Comparison of ENCODE assay signal across 10 mouse cellular contexts in the genomic region with DNA sequence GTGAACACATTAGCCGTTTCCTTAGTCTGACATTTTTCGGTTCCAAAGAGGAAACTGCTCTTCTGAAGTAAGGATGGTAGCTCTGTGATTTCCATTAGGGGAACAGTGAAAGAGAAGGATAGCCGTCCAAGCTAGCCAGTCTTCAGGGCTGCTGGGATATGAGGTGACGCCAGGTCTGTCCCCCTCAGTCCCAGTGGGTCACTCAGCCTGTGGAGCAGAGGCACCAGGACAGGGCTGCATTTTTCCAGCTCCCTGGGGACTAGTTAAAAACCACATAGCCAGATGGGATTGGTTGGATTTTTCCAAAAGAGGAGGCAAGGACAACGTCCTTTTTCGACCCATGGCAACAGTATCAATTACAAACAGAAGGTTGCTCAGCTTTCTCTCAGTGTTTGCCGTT. TPM values are rescaled to one million over a fixed set of nuclear protein-coding genes. Genes with fewer than 3 reads are reported as not detected.
DNase-seq lines count a peak whose midpoint lies in the region.
"Had no signal": no experiment of that assay in that cellular context is flagged by ENCODE, and none has a peak within 500 bp of the region (broad histone marks: within the 10 kb centered on the region; RNA-seq: fewer than 3 reads in every experiment).

No protein-coding gene starts in this region.

- intact Hi-C loops in heart, postnatal 14 days (cut with DNase I): no loop called here

- DNase-seq in gastrocnemius, adult 18-20 months (ENCODE audit: low spot score): peak; percentile 78
- peak; percentile 45 to 54 for DNase-seq in gastrocnemius, adult 8-10 months (ENCODE audit: low spot score in 2 of 2)
- DNase-seq in heart, postnatal 14 days: peak; percentile 52 to 57
- peak; percentile 50 to 73 for DNase-seq in kidney, postnatal 25 days
- no peak for DNase-seq in thymus, postnatal 25 days
- no peak for DNase-seq in cerebellum, postnatal 14 days
- no peak for DNase-seq in spleen, postnatal 14 days (ENCODE audit: low spot score in 2 of 2)
- DNase-seq: liver, embryonic 13.5 days; lung, postnatal 4 days had no signal

RNA-seq across cellular contexts. Expression of gene Filip1l, which starts 25.9 kb away (rescaled TPM):
- total RNA-seq in gastrocnemius, adult 18-20 months (2021): 10 to 100 TPM; 44.0 to 60.2 TPM
- 10 to 100 TPM; 44.3 to 47.8 (median 46.5) TPM for total RNA-seq in gastrocnemius, adult 8-10 months (2022)
- 10 to 100 TPM; 40.8 to 45.8 TPM for total RNA-seq in heart, postnatal 14 days (2021)

RNA-seq across cellular contexts. Expression of gene Tmem30c, which starts 34.3 kb away (rescaled TPM):
- not detected for total RNA-seq in gastrocnemius, adult 18-20 months (2021)
- total RNA-seq in gastrocnemius, adult 8-10 months (2022): not detected
- not detected for total RNA-seq in heart, postnatal 14 days (2021)
- total RNA-seq: common myeloid progenitor, adult 5-6 weeks had no signal

Comparison
In these comparisons a context has a peak if more than half of its experiments do, and no peak if none do; other contexts are left out.
1. DNase-seq: peak in gastrocnemius, adult 18-20 months (single experiment), gastrocnemius, adult 8-10 months (2 of 2), heart, postnatal 14 days (2 of 2) and kidney, postnatal 25 days (2 of 2); none in thymus, postnatal 25 days (single experiment), cerebellum, postnatal 14 days (0 of 2) and spleen, postnatal 14 days (0 of 2).